Mouse (Mus musculus) heart, embryonic 14.5 days (tissue): ENCODE data around the gene 3300002I08Rik. TPM values are rescaled to one million over a fixed set of nuclear protein-coding genes. Genes with fewer than 3 reads are reported as not detected.
"Not testable (repeated sequence)": the region's sequence is repeated elsewhere in the genome, so short reads cannot be mapped to it uniquely, and the experiment has no call there.

Experiments
- ATAC-seq: fragments of 200-750 bp; cut with Nextera tagmentation; 2 replicates; pipeline ENCODE4 v1.8.0; 2017; ENCODE audit warnings: low read depth, moderate TSS enrichment; ENCODE audit not compliant: insufficient number of reproducible peaks, insufficient read depth, low FRiP score
- H3K27ac ChIP-seq, 2 experiments: fragments of 200-500 bp in 1 of 2; fragments of 300-500 bp in 1 of 2; sonication (generic) in 1 of 2; replicated peaks in 1 of 2; 2 replicates each; pipeline ENCODE4 v1.5.1; 2012 to 2014; ENCODE audit warnings: low read depth in 2 of 2, low read length in 2 of 2, control low read depth in 1 of 2, mild to moderate bottlenecking in 1 of 2, mixed read lengths in 1 of 2; ENCODE audit not compliant: control insufficient read depth in 1 of 2, insufficient read depth in 1 of 2
- H3K27me3 ChIP-seq: fragments of 300-500 bp; sonication (generic); 2 replicates; pipeline ENCODE4 v1.6.1; 2014; ENCODE audit warnings: mild to moderate bottlenecking, low read length, control low read depth; ENCODE audit not compliant: control insufficient read depth, insufficient read depth
- H3K36me3 ChIP-seq: fragments of 300-500 bp; sonication (generic); 2 replicates; pipeline ENCODE4 v1.6.1; 2014; ENCODE audit warnings: mild to moderate bottlenecking, control low read depth, low read length, mixed read lengths; ENCODE audit not compliant: control insufficient read depth, insufficient read depth
- H3K4me1 ChIP-seq, 2 experiments: fragments of 200-500 bp in 1 of 2; fragments of 300-500 bp in 1 of 2; sonication (generic) in 1 of 2; 2 replicates each; pipeline ENCODE4 v1.6.1; 2012 to 2014; ENCODE audit warnings: low read length in 2 of 2, control low read depth in 1 of 2, mixed read lengths in 1 of 2; ENCODE audit not compliant: control insufficient read depth in 2 of 2, insufficient read depth in 2 of 2
- H3K4me2 ChIP-seq: fragments of 300-500 bp; sonication (generic); 2 replicates; pipeline ENCODE4 v1.6.1; 2014; ENCODE audit warnings: mild to moderate bottlenecking, low read length
- H3K4me3 ChIP-seq, 2 experiments: fragments of 200-500 bp in 1 of 2; fragments of 300-500 bp in 1 of 2; sonication (generic) in 1 of 2; 2 replicates each; pipeline ENCODE4 v1.5.1; 2012 to 2014; ENCODE audit warnings: low read length in 2 of 2, mild to moderate bottlenecking in 2 of 2, control low read depth in 1 of 2, low read depth in 1 of 2, moderate library complexity in 1 of 2; ENCODE audit not compliant: control insufficient read depth in 1 of 2, insufficient read depth in 1 of 2
- H3K9ac ChIP-seq: fragments of 300-500 bp; sonication (generic); 2 replicates; pipeline ENCODE4 v1.6.1; 2014; ENCODE audit warnings: mild to moderate bottlenecking, low read length
- H3K9me3 ChIP-seq: fragments of 300-500 bp; sonication (generic); 2 replicates; pipeline ENCODE4 v1.6.1; 2016; ENCODE audit warnings: low read length, control low read depth; ENCODE audit not compliant: control insufficient read depth
- WGBS: fragments of 180-500 bp; shearing (Covaris S2); extraction: QIAGEN DNeasy Blood & Tissue Kit; methylation state at CpG from one replicate; pipeline ENCODE4 v1.1.7; 2014; 5-methylcytosine and 5-hydroxymethylcytosine counted together
- polyA plus RNA-seq: library from polyadenylated mRNA; unstranded; fragments of >200 nt; fragmentation: Nextera tagmentation; extraction: Ambion mirVana; gene quantifications from 2 replicates; pipeline ENCODE4 v1.2.1, GENCODE M21; 2014

The 3300002I08Rik gene
- polyA plus RNA-seq, 1 experiment from 2014 or later: 4.6 TPM

- WGBS: 100% methylated on average over 1 of the region's 1 CpGs
- Histone ChIP-seq H3K27ac (no peak overlapping the region), H3K4me3 (no peak overlapping the region), H3K9me3 (peaks cover 12% of the 10 kb centered on the region; the same call in 1 of the 2 replicates), H3K9ac (no peak overlapping the region), H3K36me3 (0 out of 2 replicates have a peak, but pooled peaks cover 15% of the 10 kb centered on the region), H3K27me3 (no peaks in the 10 kb centered on the region), H3K4me1 (no peaks in the 10 kb centered on the region), H3K4me2 (no peak overlapping the region)
- no peak for ATAC-seq
Measured at GRCm38 (mm10) chr2:150318973-150319372, 43.6 kb downstream of the 3300002I08Rik start.

- Histone ChIP-seq H3K4me1 (no peaks in the 10 kb centered on the region), H3K27ac (no peak overlapping the region), H3K9me3 (peaks cover 9% of the 10 kb centered on the region; the same call in 1 of the 2 replicates), H3K36me3 (0 out of 2 replicates have a peak, but pooled peaks cover 12% of the 10 kb centered on the region), H3K4me2 (no peak overlapping the region), H3K9ac (no peak overlapping the region), H3K27me3 (no peaks in the 10 kb centered on the region), H3K4me3 (no peak overlapping the region)
- ATAC-seq: no peak
Measured at GRCm38 (mm10) chr2:150316140-150316539, 46.4 kb downstream of the 3300002I08Rik start.

- WGBS: 7% methylated on average over 19 of the region's 19 CpGs
- H3K4me3 ChIP-seq: peak overlapping the region; percentile 60 to 67
- H3K4me2 ChIP-seq: peak overlapping the region; percentile 65
- not testable (repeated sequence) for H3K27me3 ChIP-seq, H3K4me1 ChIP-seq, H3K9me3 ChIP-seq, H3K36me3 ChIP-seq
- ATAC-seq: peak; percentile 98
- H3K27ac ChIP-seq: peak overlapping the region; percentile 45 to 69; a peak in 3 of 4 replicates
- peak overlapping the region; percentile 73 for H3K9ac ChIP-seq
Measured at GRCm38 (mm10) chr2:150310952-150311884, 51.3 kb downstream of the 3300002I08Rik start.

- Histone ChIP-seq H3K9me3 (no peaks in the 10 kb centered on the region), H3K27me3 (no peaks in the 10 kb centered on the region), H3K4me1 (no peaks in the 10 kb centered on the region), H3K4me3 (no peak overlapping the region), H3K36me3 (no peaks in the 10 kb centered on the region), H3K4me2 (no peak overlapping the region), H3K27ac (no peak overlapping the region), H3K9ac (no peak overlapping the region)
- ATAC-seq: no peak
- 72% methylated on average over 10 of the region's 10 CpGs for WGBS
Measured at GRCm38 (mm10) chr2:150307183-150307773, 55.3 kb downstream of the 3300002I08Rik start.

GRCm38 (mm10) chr2:150299096-150299495, 63.5 kb downstream of the 3300002I08Rik start:
- no peak overlapping the region for H3K4me3 ChIP-seq
- H3K27ac ChIP-seq: no peak overlapping the region
- 22% methylated on average over 1 of the region's 1 CpGs for WGBS
- no peak overlapping the region for H3K4me2 ChIP-seq
- ATAC-seq: no peak
- no peak overlapping the region for H3K9ac ChIP-seq
- H3K4me1 ChIP-seq: no peaks in the 10 kb centered on the region
- H3K9me3 ChIP-seq: 0 out of 2 replicates have a peak, but pooled peaks cover 3% of the 10 kb centered on the region
- no peaks in the 10 kb centered on the region for H3K36me3 ChIP-seq
- no peaks in the 10 kb centered on the region for H3K27me3 ChIP-seq

GRCm38 (mm10) chr2:150293669-150294068, 68.9 kb downstream of the 3300002I08Rik start:
- H3K27me3 ChIP-seq: no peaks in the 10 kb centered on the region
- no peak overlapping the region for H3K27ac ChIP-seq
- H3K9ac ChIP-seq: no peak overlapping the region
- 68% methylated on average over 6 of the region's 6 CpGs for WGBS
- H3K4me1 ChIP-seq: no peaks in the 10 kb centered on the region
- ATAC-seq: no peak
- H3K4me3 ChIP-seq: no peak overlapping the region
- no peak overlapping the region for H3K4me2 ChIP-seq
- H3K9me3 ChIP-seq: no peaks in the 10 kb centered on the region
- H3K36me3 ChIP-seq: no peaks in the 10 kb centered on the region
